Mouse (Mus musculus): ENCODE data around the gene Fat3. TPM values are rescaled to one million over a fixed set of nuclear protein-coding genes. Genes with fewer than 3 reads are reported as not detected.
A peak's percentile ranks its signal among the peaks of the same experiment; 100 is the strongest.

The Fat3 gene
- polyA plus RNA-seq, 1 experiment from 2014 or later = 5.8 TPM

- 66% methylated on average over 4 of the region's 4 CpGs for WGBS
- no peak for ATAC-seq (ENCODE audit: low FRiP score, low read depth)
- H3K9me3 ChIP-seq = no peaks in the 10 kb centered on the region
- no peak overlapping the region for H3K27ac ChIP-seq
- no peak overlapping the region for H3K9ac ChIP-seq
- no peaks in the 10 kb centered on the region for H3K36me3 ChIP-seq
- no peaks in the 10 kb centered on the region for H3K27me3 ChIP-seq
- H3K4me3 ChIP-seq = no peak overlapping the region
- H3K4me2 ChIP-seq (replicated peaks) = no peak overlapping the region
- peaks cover 36% of the 10 kb centered on the region for H3K4me1 ChIP-seq
Observed at GRCm38 (mm10) chr9:16029066-16029465, 472.0 kb downstream of the Fat3 start.

GRCm38 (mm10) chr9:16028394-16028911, 472.6 kb downstream of the Fat3 start:
- no peaks in the 10 kb centered on the region for H3K9me3 ChIP-seq
- no peaks in the 10 kb centered on the region for H3K27me3 ChIP-seq
- peak overlapping the region; percentile 15; the same call in 1 of the 2 replicates for H3K9ac ChIP-seq
- no peak overlapping the region for H3K4me3 ChIP-seq
- H3K27ac ChIP-seq = peak overlapping the region; percentile 55; the same call in 1 of the 2 replicates
- H3K4me1 ChIP-seq = peaks cover 38% of the 10 kb centered on the region
- peak; percentile 68 for ATAC-seq (ENCODE audit: low FRiP score, low read depth)
- H3K4me2 ChIP-seq (replicated peaks) = no peak overlapping the region
- no peaks in the 10 kb centered on the region for H3K36me3 ChIP-seq
- WGBS = 27% methylated on average over 4 of the region's 4 CpGs

GRCm38 (mm10) chr9:16026054-16026453, 475.0 kb downstream of the Fat3 start:
- H3K9ac ChIP-seq = no peak overlapping the region
- no peak overlapping the region; the same call in 1 of the 2 replicates for H3K27ac ChIP-seq
- WGBS = 24% methylated on average over 4 of the region's 4 CpGs

GRCm38 (mm10) chr9:16024706-16025105, 476.4 kb downstream of the Fat3 start:
- 92% methylated on average over 7 of the region's 7 CpGs for WGBS

More at GRCm38 (mm10) chr9:16026054-16026453, 475.0 kb downstream of the Fat3 start:
- H3K4me2 ChIP-seq (replicated peaks) = no peak overlapping the region
- ATAC-seq (ENCODE audit: low FRiP score, low read depth) = no peak
- no peak overlapping the region for H3K4me3 ChIP-seq
- H3K4me1 ChIP-seq = peaks cover 38% of the 10 kb centered on the region
- H3K9me3 ChIP-seq = no peaks in the 10 kb centered on the region
- H3K36me3 ChIP-seq = no peaks in the 10 kb centered on the region
- no peaks in the 10 kb centered on the region for H3K27me3 ChIP-seq

GRCm38 (mm10) chr9:16014115-16014514, 487.0 kb downstream of the Fat3 start:
- Histone ChIP-seq H3K4me1 (no peaks in the 10 kb centered on the region), H3K36me3 (no peaks in the 10 kb centered on the region), H3K9me3 (0 out of 2 replicates have a peak, but pooled peaks cover 1% of the 10 kb centered on the region), H3K9ac (no peak overlapping the region), H3K4me3 (no peak overlapping the region), H3K4me2 (replicated peaks) (no peak overlapping the region), H3K27ac (no peak overlapping the region), H3K27me3 (no peaks in the 10 kb centered on the region)
- 51% methylated on average over 2 of the region's 2 CpGs for WGBS
- ATAC-seq (ENCODE audit: low FRiP score, low read depth) = no peak

More at GRCm38 (mm10) chr9:16024706-16025105, 476.4 kb downstream of the Fat3 start:
- H3K27me3 ChIP-seq = no peaks in the 10 kb centered on the region
- no peaks in the 10 kb centered on the region for H3K9me3 ChIP-seq
- ATAC-seq (ENCODE audit: low FRiP score, low read depth) = no peak
- H3K9ac ChIP-seq = no peak overlapping the region
- no peak overlapping the region for H3K4me3 ChIP-seq
- H3K4me1 ChIP-seq = peaks cover 38% of the 10 kb centered on the region
- H3K27ac ChIP-seq = no peak overlapping the region
- H3K4me2 ChIP-seq (replicated peaks) = no peak overlapping the region
- H3K36me3 ChIP-seq = no peaks in the 10 kb centered on the region

GRCm38 (mm10) chr9:16011382-16011781, 489.7 kb downstream of the Fat3 start:
- no peak for ATAC-seq (ENCODE audit: low FRiP score, low read depth)
- 90% methylated on average over 3 of the region's 3 CpGs for WGBS
- H3K36me3 ChIP-seq = no peaks in the 10 kb centered on the region
- H3K4me3 ChIP-seq = no peak overlapping the region
- H3K9me3 ChIP-seq = 0 out of 2 replicates have a peak, but pooled peaks cover 3% of the 10 kb centered on the region
- no peak overlapping the region for H3K4me2 ChIP-seq (replicated peaks)
- no peak overlapping the region for H3K27ac ChIP-seq
- H3K27me3 ChIP-seq = no peaks in the 10 kb centered on the region
- H3K4me1 ChIP-seq = no peaks in the 10 kb centered on the region
- no peak overlapping the region for H3K9ac ChIP-seq

GRCm38 (mm10) chr9:16007516-16007915, 493.6 kb downstream of the Fat3 start:
- Histone ChIP-seq H3K27ac (no peak overlapping the region), H3K27me3 (no peaks in the 10 kb centered on the region), H3K9me3 (0 out of 2 replicates have a peak, but pooled peaks cover 3% of the 10 kb centered on the region), H3K9ac (no peak overlapping the region), H3K36me3 (no peaks in the 10 kb centered on the region), H3K4me2 (replicated peaks) (no peak overlapping the region), H3K4me1 (no peaks in the 10 kb centered on the region), H3K4me3 (no peak overlapping the region)
- no peak for ATAC-seq (ENCODE audit: low FRiP score, low read depth)
- 86% methylated on average over 5 of the region's 5 CpGs for WGBS

- Histone ChIP-seq H3K9me3 (no peaks in the 10 kb centered on the region), H3K4me2 (replicated peaks) (no peak overlapping the region), H3K27ac (no peak overlapping the region), H3K27me3 (no peaks in the 10 kb centered on the region), H3K4me1 (no peaks in the 10 kb centered on the region), H3K36me3 (peaks cover 16% of the 10 kb centered on the region), H3K9ac (no peak overlapping the region), H3K4me3 (no peak overlapping the region)
- WGBS = 77% methylated on average over 1 of the region's 1 CpGs
- no peak for ATAC-seq (ENCODE audit: low FRiP score, low read depth)
Observed at GRCm38 (mm10) chr9:16002991-16003390, 498.1 kb downstream of the Fat3 start.

GRCm38 (mm10) chr9:15994762-15995161, 506.3 kb downstream of the Fat3 start:
- Histone ChIP-seq H3K27me3 (no peaks in the 10 kb centered on the region), H3K4me3 (no peak overlapping the region), H3K27ac (no peak overlapping the region), H3K4me1 (no peaks in the 10 kb centered on the region), H3K4me2 (replicated peaks) (no peak overlapping the region), H3K36me3 (peaks cover 37% of the 10 kb centered on the region), H3K9ac (no peak overlapping the region), H3K9me3 (no peaks in the 10 kb centered on the region)
- 86% methylated on average over 7 of the region's 7 CpGs for WGBS
- no peak for ATAC-seq (ENCODE audit: low FRiP score, low read depth)

GRCm38 (mm10) chr9:15994177-15994576, 506.9 kb downstream of the Fat3 start:
- 71% methylated on average over 4 of the region's 4 CpGs for WGBS
- H3K9ac ChIP-seq = no peak overlapping the region
- H3K27ac ChIP-seq = no peak overlapping the region
- H3K9me3 ChIP-seq = no peaks in the 10 kb centered on the region
- no peak overlapping the region for H3K4me3 ChIP-seq
- ATAC-seq (ENCODE audit: low FRiP score, low read depth) = no peak
- H3K4me2 ChIP-seq (replicated peaks) = no peak overlapping the region
- peaks cover 33% of the 10 kb centered on the region for H3K36me3 ChIP-seq
- no peaks in the 10 kb centered on the region for H3K4me1 ChIP-seq
- H3K27me3 ChIP-seq = no peaks in the 10 kb centered on the region

GRCm38 (mm10) chr9:15992158-15992846, 508.8 kb downstream of the Fat3 start:
- no peak overlapping the region for H3K27ac ChIP-seq
- no peaks in the 10 kb centered on the region for H3K27me3 ChIP-seq
- no peak overlapping the region for H3K9ac ChIP-seq
- WGBS = 85% methylated on average over 7 of the region's 7 CpGs
- no peak overlapping the region for H3K4me2 ChIP-seq (replicated peaks)
- no peaks in the 10 kb centered on the region for H3K4me1 ChIP-seq
- H3K36me3 ChIP-seq = peaks cover 15% of the 10 kb centered on the region
- no peak overlapping the region for H3K4me3 ChIP-seq
- no peaks in the 10 kb centered on the region for H3K9me3 ChIP-seq
- no peak for ATAC-seq (ENCODE audit: low FRiP score, low read depth)

GRCm38 (mm10) chr9:15978317-15978716, 522.8 kb downstream of the Fat3 start:
- WGBS = 77% methylated on average over 14 of the region's 14 CpGs
- Histone ChIP-seq H3K36me3 (no peaks in the 10 kb centered on the region), H3K9me3 (no peaks in the 10 kb centered on the region), H3K4me3 (no peak overlapping the region), H3K4me2 (replicated peaks) (no peak overlapping the region), H3K27ac (no peak overlapping the region), H3K4me1 (peaks cover 8% of the 10 kb centered on the region), H3K9ac (no peak overlapping the region), H3K27me3 (no peaks in the 10 kb centered on the region)
- no peak for ATAC-seq (ENCODE audit: low FRiP score, low read depth)

All from limb, embryonic 13.5 days (tissue).